Mouse (Mus musculus) erythroblast, adult 5-6 weeks (primary cell): ENCODE results near the gene Slc10a1. TPM values are rescaled to one million over a fixed set of nuclear protein-coding genes. Genes with fewer than 3 reads are reported as not detected.
"Not testable (repeated sequence)": the region's sequence is repeated elsewhere in the genome, so short reads cannot be mapped to it uniquely, and the experiment has no call there.

Experiments
- ATAC-seq: replicated peaks from 2 replicates; pipeline ENCODE4 v1.8.0; 2016; ENCODE audit warnings: moderate number of reproducible peaks, mild to moderate bottlenecking, moderate TSS enrichment, inconsistent platforms; ENCODE audit not compliant: poor library complexity, low FRiP score, severe bottlenecking
- total RNA-seq, 2 experiments: library from RNA; stranded (forward) in 1 of 2; stranded (reverse) in 1 of 2; fragments of 150-400 nt in 1 of 2; fragments of 200-764, 138-1000 nt in 1 of 2; gene quantifications; 2 replicates each; pipeline versions ENCODE4 v1.2.3 to v1.2.4; 2015 to 2017; ENCODE audit warnings: low replicate concordance in 2 of 2

Gene Slc10a1
- total RNA-seq, 2 experiments from 2014 or later: not detected

- no peak for ATAC-seq
Measured at GRCm38 (mm10) chr12:80970181-80970705, 1.7 kb upstream of the Slc10a1 start.

DNA sequence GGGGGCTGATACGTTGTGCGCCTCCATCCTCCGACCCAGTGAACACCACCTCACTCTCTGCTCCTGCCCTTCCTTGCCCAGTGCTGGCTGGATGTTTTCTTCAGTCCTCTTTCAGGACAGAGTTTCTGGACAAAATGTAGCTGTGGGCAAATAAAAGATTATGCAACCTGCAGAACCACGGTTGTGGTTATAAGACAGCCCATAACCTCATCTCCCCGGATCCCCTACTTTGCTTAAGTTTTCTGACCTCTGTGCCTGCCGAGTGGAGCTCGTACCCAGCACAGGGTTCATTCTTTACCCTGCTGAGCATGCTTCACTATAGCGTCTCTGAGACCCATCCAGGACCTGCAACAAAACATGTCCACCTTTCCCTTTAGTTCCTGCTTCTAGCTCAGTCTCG, 587 bp downstream of the Slc10a1 start:
- ATAC-seq: no peak

DNA sequence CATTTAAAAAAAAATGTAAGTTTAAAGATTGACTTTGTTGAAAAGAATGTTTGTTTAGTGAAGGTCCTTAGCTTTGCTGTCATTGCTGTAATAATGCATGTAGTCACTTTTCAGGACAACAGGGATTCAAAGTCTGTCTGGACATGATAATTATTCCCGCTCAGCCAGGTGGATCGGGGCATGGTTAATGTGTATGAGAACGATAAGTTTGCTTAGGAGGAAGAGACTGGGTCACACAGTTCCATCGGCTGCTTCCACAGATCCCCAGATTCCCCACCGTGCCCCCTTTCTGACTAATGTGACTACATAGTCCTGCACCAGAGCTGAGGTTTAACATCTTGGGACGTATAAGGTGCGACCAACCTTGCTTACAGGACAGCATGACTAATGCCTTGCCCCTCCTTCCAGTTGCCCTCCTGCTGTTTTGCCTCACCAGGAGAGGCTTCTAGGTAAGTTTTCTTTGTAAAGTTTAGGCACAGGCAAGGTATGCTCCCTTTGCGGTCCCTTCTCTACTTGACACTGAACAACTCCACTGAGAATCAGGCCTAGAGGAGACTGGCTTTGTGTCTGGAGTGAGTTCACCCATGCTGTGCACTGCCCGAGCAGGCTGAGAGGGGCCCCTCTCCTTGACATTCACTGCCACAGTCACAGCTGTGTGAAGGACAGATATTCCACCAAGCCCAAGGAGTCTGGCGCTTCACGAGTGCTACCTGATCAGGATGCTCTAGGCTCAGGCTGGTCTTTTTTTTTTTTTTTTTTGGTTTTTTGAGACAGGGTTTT, 2.3 kb downstream of the Slc10a1 start:
- no peak for ATAC-seq

GRCm38 (mm10) chr12:80962566-80962965, 5.9 kb downstream of the Slc10a1 start:
- ATAC-seq: no peak

GRCm38 (mm10) chr12:80957961-80958360, 10.5 kb downstream of the Slc10a1 start:
- ATAC-seq: no peak

GRCm38 (mm10) chr12:80956039-80956438, 12.5 kb downstream of the Slc10a1 start:
- ATAC-seq: no peak

DNA sequence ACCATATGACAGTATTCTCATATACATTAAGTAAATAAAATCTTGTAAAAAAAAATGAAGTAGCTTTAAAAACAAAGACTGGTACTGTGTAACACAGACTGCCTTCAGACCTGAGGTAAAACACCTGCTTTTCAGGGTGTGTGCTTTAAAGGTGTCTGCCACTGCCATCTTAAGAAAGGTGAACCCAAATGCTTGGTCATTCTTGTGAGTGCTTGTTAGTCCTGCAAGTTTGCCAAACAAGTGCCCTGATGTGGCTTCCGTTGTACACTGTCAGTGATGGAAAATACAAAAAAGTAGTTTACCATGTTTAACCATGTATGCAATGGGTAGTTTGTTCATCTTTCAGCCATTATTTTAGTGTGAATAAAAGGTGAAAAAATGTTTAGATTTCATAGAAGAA, 16.0 kb downstream of the Slc10a1 start:
- no peak for ATAC-seq

- no peak for ATAC-seq
Measured at GRCm38 (mm10) chr12:80951640-80952219, 16.8 kb downstream of the Slc10a1 start.

DNA sequence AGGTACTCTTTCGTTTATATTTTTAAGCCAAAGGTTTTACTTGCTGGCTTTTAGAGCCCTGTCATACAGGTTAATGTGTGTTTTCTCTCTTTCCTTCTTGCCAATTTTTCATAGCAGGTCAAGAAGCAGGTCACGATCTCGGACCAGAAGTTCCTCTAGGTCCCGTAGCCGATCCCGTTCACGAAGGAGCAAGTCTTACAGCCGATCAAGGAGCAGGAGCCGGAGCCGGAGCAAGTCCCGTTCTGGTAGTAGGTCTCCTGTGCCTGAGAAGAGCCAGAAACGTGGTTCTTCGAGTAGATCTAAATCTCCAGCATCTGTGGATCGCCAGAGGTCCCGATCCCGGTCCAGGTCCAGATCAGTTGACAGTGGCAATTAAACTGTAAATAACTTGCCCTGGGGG, 18.9 kb downstream of the Slc10a1 start:
- not testable (repeated sequence) for ATAC-seq

DNA sequence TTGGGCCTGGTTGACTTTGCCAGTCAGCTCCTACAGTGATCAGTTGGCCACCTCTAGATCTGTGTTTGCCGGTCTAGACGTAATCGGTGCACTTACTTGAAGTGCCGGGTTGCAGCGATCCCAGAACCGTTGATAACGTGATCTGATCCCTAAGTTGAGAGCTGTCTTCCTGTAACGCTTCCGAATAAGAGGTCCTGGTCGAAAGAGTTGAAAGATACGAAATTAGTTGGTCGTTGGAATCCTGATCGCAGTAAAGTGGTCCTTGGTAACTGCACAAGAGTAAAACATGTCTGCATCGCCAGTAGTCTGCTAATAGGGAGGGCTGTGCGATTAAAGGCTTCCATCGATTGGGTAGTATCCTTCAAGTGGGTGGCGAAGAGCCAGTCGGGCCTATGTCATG, 20.3 kb downstream of the Slc10a1 start:
- no peak for ATAC-seq

DNA sequence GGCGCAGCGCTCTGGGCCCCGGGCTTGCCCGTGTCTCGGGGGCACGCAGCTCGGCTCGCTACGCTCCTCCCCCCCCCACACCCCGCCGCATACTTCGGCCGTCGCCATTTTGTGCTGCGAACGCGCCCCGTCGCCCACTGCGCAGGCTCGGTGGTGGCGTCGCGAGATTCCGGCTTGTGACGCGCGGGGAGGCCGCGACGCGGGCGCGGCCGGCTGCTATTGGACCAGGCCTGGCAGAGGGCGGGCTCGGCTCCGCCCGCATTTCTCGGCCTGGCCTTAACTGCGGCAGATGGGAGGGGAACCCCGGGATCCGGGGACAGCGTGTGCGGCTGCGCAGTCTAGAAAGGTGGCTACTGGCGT, 22.5 kb downstream of the Slc10a1 start:
- peak; percentile 85 for ATAC-seq

DNA sequence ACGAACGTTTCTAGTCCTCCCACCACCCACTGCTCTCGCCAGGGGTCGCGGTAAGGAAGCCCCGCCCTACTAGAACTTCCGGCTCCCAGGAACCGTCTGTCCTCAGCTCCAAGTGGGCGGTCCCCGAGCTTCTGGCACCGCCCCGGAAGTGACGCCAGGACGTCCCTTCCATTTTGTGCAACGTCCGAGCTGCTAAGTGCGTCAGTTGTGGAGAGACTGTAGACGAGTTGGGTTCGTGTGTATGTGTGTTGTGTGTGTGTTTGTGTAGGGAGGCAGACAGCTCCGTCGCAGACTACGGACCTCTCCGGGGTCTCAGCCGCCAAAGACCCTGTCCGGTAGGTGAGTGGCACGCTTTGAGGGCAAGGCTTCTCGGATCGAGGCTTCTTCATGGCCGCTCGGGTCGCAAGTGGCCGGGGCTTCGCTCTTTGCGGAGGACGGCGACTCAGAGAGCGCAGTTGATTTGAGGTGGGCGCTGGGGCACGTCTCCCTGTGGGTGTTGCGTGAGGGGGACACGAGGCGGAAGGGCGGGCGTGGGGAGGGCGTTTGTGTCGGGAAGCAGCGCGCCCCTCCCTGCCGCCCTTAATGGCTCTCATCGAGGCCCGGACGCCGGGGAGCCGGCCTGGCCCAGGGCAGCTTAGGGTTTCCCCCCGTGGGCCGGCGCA, 23.0 kb downstream of the Slc10a1 start, which contains the start of gene Srsf5:
Srsf5 (plus strand) TSS at position 171 of the 662 bp plus-strand sequence.
- ATAC-seq: peak; percentile 76

- ATAC-seq: peak; percentile 9; the same call in 1 of the 2 replicates
Measured at GRCm38 (mm10) chr12:80944963-80945333, 23.6 kb downstream of the Slc10a1 start.

DNA sequence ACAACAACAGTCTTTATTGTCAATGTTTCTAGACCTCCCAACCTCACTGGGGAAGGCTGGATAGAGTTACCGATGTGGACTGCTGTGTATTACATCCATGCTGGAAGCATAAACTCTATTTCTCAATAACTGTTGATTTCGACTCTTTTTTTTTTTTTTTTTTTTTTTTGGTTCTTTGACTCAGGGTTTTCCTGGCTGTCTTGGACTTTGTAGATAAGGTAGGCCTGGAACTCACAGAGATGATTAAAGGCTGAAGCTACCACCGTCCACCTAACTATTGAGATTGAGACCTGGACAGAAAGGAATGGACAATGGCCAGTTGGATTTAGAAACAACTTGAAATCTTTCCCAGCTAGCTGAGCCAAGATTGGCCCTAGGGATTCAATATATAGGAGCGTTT, 24.3 kb downstream of the Slc10a1 start:
- ATAC-seq: peak; percentile 16; the same call in 1 of the 2 replicates

GRCm38 (mm10) chr12:80943395-80943794, 25.1 kb downstream of the Slc10a1 start:
- peak; percentile 68 for ATAC-seq

GRCm38 (mm10) chr12:80941886-80942285, 26.6 kb downstream of the Slc10a1 start:
- ATAC-seq: no peak

GRCm38 (mm10) chr12:80939165-80939564, 29.3 kb downstream of the Slc10a1 start:
- peak; percentile 33; the same call in 1 of the 2 replicates for ATAC-seq

GRCm38 (mm10) chr12:80938642-80939041, 29.9 kb downstream of the Slc10a1 start:
- no peak for ATAC-seq

DNA sequence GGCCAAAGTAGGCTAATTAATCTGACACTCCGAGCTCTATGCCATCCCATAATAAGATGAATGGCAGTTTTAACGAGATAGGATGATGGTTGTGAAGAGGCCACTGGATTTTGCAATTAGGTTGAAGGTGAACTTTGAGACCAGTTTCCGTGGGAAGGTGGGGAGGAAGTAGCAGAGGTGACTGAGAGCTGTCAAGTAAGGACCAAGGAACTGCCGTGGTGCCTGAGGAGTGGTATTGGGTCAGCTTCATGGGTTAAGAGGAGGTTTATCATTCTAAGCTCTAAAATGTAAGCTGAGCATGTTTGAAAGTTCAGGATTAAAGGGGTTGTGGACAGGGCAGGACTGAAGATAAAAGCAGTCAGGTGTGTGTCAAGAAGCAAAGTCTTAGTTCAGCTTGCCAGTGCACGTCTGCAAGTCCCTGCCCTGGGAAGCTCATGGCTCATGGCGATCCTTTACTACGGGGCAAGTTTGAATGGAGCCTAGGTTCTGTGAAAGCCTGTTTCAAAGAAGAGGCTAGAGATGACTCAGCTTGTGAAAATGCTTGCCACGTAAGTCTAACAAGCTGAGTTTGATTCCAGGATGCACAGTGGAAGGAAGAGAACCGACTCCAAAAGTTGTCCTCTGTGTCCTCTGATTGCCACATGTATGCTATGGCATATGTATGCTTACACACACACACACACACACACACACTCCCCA, 31.0 kb downstream of the Slc10a1 start:
- ATAC-seq: no peak

DNA sequence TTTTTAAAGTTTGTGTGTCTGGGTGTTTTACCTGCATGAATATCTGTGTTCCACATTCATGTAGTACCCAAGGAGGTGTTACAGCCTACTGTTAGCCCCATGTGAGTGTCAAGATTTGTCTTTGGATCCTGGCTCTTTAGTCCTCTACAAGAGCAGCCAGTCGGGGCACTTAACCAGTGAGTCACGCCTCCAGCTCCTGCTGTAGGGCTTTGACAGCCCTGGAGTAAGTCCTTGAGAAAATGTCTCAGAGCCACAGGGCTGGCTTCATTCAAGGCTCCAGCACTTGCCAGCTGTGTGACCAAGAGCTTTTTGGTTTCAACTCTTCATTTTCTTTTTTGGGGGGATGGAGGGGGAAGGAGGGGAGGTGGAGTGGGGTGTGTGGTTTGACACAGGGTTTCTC, 31.8 kb downstream of the Slc10a1 start:
- ATAC-seq: no peak
